Mouse (Mus musculus): ENCODE data around the gene Aox3.

- no peak for TF ChIP-seq TCF12 (IDR thresholded peaks at IDR 0.05; ENCODE audit: low read depth, low read length)
- TF ChIP-seq MAFK (IDR thresholded peaks at IDR 0.05; ENCODE audit: borderline replicate concordance, low read depth, low read length), result no peak
- no peak for TF ChIP-seq MYB (IDR thresholded peaks at IDR 0.05; ENCODE audit: low read depth, low read length)
- TF ChIP-seq RCOR1 (IDR thresholded peaks at IDR 0.05; ENCODE audit: low read depth, low read length), result no peak
- no peak for TF ChIP-seq CTCF (IDR thresholded peaks at IDR 0.05 in 2 of 3, conservative IDR thresholded peaks at IDR 0.05 in 1 of 3; ENCODE audit: control insufficient read depth in 1 of 3, insufficient read depth in 1 of 3, low read depth in 2 of 3, low read length in 3 of 3, poor library complexity in 1 of 3, severe bottlenecking in 1 of 3)
- TF ChIP-seq MAX (IDR thresholded peaks at IDR 0.05; ENCODE audit: low read length), result no peak
- no peak for TF ChIP-seq POLR2AphosphoS2 (IDR thresholded peaks at IDR 0.05; ENCODE audit: low read length)
- TF ChIP-seq ELF1 (IDR thresholded peaks at IDR 0.05; ENCODE audit: low read depth, low read length), result no peak
- TF ChIP-seq GATA1 (IDR thresholded peaks at IDR 0.05; ENCODE audit: low read depth, low read length), result no peak
Observed at GRCm38 (mm10) chr1:58077882-58078281, 35.0 kb upstream of the Aox3 start.

Data from MEL (cell line).